Mouse (Mus musculus) testis, adult 2 months (tissue): ENCODE results near the gene B4galt1. TPM values are rescaled to one million over a fixed set of nuclear protein-coding genes. Genes with fewer than 3 reads are reported as not detected.
A peak's percentile ranks its signal among the peaks of the same experiment; 100 is the strongest.

Experiments
- H3K27ac ChIP-seq: fragments of 200-500 bp; 2 replicates; pipeline ENCODE4 v1.5.1; 2012; ENCODE audit warnings: low read depth, low read length; ENCODE audit not compliant: control insufficient read depth, insufficient read depth
- H3K27me3 ChIP-seq: fragments of 200-500 bp; 2 replicates; pipeline ENCODE4 v1.6.1; 2012; ENCODE audit warnings: mild to moderate bottlenecking, low read length, moderate library complexity; ENCODE audit not compliant: control insufficient read depth, insufficient read depth
- H3K36me3 ChIP-seq: fragments of 200-500 bp; 2 replicates; pipeline ENCODE4 v1.6.1; 2012; ENCODE audit warnings: mild to moderate bottlenecking, low read length; ENCODE audit not compliant: control insufficient read depth, insufficient read depth
- H3K4me1 ChIP-seq: fragments of 200-500 bp; 2 replicates; pipeline ENCODE4 v1.6.1; 2012; ENCODE audit warnings: low read length; ENCODE audit not compliant: control insufficient read depth, insufficient read depth
- H3K4me3 ChIP-seq: fragments of 200-500 bp; 2 replicates; pipeline ENCODE4 v1.5.1; 2012; ENCODE audit warnings: low read depth, mild to moderate bottlenecking, low read length, moderate library complexity, mixed read lengths; ENCODE audit not compliant: control insufficient read depth
- CTCF ChIP-seq: fragments of 200-500 bp; IDR thresholded peaks from 2 replicates; pipeline ENCODE4 v1.5.1; 2012; ENCODE audit warnings: low read depth, mild to moderate bottlenecking, inconsistent platforms, low read length, moderate library complexity; ENCODE audit not compliant: control insufficient read depth, insufficient read depth, insufficient replicate concordance
- POLR2A ChIP-seq: fragments of 200-500 bp; IDR thresholded peaks from 2 replicates; pipeline ENCODE4 v1.6.1; 2012; ENCODE audit warnings: low read depth, mild to moderate bottlenecking, inconsistent platforms, low read length, moderate library complexity; ENCODE audit not compliant: control insufficient read depth
- polyA plus RNA-seq: library from polyadenylated mRNA; depleted of rRNA; stranded (reverse); fragments of >200 nt; gene quantifications from 2 replicates; pipeline ENCODE4 v1.2.3, GENCODE M21; 2012

The B4galt1 gene
- polyA plus RNA-seq, 1 experiment: 10.3 TPM

DNA sequence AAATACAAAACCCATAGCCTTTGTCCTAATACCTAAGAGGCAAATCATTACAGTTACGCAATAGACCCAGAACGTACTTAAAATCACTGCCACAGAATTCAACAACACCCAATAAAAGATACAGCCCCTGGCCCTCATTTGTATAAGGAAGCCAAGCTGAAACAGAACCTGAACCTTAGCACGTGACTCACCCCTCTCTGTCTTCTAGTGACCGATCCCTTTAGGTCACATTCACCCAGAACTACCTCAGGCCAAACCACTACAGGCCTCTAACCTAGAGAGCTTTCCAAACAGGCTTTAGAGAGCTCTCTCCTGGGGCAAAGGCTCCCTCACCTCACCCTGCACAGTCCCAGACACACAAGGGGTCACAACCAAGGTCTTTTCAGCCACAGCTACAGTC is 6.6 kb downstream of the B4galt1 start:
- Histone ChIP-seq H3K4me1 (peaks cover 20% of the 10 kb centered on the region), H3K27ac (no peak overlapping the region), H3K36me3 (no peaks in the 10 kb centered on the region), H3K27me3 (no peaks in the 10 kb centered on the region), H3K4me3 (no peak overlapping the region)
- TF ChIP-seq CTCF (no peak), POLR2A (no peak)

DNA sequence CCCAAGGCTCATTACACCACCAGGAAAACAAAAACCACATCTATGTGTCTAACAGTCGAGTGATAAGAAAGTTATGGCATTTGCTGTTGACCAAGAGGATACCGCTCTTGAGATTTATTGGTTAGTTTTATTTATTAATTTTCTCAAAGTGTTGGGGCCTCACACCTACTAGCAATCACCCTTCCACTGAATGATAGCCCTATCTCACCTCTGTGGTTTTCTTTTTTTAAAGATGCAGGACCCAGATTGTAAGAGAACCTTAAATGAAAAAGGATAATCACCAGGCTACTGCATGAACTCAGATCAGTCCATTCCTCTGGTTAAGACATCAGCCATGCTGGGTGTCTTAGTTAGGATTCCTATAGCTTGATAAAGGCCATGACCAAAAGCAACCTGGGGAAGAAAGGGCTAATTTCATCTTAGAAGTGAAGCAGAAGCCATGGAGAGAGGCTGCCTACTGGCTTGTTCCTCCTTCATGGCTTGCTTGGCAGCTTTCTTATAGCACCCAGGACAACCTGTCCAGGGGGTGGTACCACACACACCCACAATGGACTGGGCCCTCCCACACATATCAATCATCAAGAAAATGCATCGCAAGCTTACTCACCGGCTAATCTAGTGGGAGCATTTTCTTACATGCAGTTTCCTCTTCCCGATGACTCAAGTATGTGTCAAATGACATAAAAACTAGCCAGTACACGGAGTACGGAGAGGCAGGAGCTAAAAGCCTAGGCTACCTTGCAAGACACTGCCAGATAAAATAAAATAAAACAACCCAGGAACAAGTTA is 7.5 kb downstream of the B4galt1 start:
- no peak for TF ChIP-seq POLR2A
- TF ChIP-seq CTCF: no peak
- H3K4me1 ChIP-seq: peaks cover 20% of the 10 kb centered on the region
- H3K27ac ChIP-seq: no peak overlapping the region
- no peaks in the 10 kb centered on the region for H3K36me3 ChIP-seq
- no peaks in the 10 kb centered on the region for H3K27me3 ChIP-seq
- no peak overlapping the region for H3K4me3 ChIP-seq

DNA sequence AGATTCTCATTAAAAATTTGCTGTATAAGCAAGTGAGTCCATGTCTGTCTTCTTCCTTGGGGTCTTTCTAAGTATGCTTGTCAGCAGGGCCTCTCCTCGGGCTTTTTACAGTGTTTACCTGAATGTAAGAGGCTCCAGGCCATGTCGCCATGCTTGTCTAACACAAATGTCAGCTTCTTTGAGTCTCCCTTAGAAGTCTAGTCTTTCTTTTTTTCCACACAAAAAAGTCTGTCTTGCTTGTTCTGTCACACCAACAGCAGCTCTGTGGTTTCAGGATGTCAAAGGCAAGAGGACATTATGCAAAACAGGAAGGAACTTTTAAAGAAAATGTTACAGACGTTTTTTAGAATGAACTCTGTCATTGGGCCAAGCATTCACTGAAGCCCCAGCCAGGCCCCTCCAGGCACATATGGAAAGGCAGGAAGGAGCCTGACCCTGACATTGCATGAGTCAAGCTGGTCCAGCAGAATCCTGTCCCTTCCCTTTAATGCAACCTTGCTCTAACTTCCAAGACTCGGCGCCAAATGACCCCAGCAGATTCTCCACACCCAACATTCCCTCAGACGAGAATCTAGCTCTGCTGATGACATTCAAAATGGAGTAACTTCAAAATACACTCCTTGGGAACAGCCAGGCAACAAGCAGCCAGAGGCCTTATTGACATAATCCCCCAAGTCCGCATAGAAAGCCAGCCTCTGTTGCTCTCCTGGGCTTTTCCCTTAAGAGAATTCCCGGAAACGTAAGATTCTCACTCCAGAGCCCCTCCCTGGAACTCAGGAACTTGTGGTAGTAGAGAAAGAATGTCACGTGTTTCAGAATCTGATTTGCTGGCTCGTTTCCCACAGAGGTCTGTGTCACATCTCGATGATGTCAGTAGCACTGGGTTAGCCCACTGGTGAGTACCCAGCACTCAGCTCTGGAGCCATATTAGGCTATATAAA is 8.7 kb downstream of the B4galt1 start:
- H3K36me3 ChIP-seq: no peaks in the 10 kb centered on the region
- no peaks in the 10 kb centered on the region for H3K27me3 ChIP-seq
- peak overlapping the region; percentile 69 for H3K27ac ChIP-seq
- no peak for TF ChIP-seq CTCF
- no peak for TF ChIP-seq POLR2A
- no peak overlapping the region for H3K4me3 ChIP-seq
- peaks cover 16% of the 10 kb centered on the region for H3K4me1 ChIP-seq

DNA sequence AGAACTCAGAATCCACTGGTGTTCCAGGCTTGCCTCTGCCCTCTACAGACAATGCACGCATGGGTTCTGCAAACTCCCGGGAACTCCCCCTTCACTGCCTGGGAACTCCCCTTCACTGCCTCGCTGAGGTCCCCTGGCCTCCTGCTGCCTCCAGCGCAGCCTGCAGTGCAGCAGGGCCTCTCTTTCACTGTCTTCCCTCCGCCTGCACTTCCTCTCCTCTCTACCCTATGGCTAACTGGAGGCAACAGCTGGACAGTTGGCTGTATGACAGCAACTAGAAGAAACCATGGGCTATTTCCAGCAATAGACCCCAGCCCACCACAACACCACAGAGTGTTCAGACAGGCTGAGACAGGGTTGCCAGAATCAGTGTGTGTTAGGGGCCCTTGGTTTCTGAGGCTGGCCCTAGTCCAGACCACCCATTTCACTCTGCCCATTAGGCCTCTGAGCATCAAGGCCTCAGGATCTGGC is 9.5 kb downstream of the B4galt1 start:
- no peaks in the 10 kb centered on the region for H3K27me3 ChIP-seq
- TF ChIP-seq POLR2A: no peak
- no peak for TF ChIP-seq CTCF
- peak overlapping the region; percentile 63 for H3K27ac ChIP-seq
- no peaks in the 10 kb centered on the region for H3K36me3 ChIP-seq
- peaks cover 11% of the 10 kb centered on the region for H3K4me1 ChIP-seq
- no peak overlapping the region for H3K4me3 ChIP-seq

DNA sequence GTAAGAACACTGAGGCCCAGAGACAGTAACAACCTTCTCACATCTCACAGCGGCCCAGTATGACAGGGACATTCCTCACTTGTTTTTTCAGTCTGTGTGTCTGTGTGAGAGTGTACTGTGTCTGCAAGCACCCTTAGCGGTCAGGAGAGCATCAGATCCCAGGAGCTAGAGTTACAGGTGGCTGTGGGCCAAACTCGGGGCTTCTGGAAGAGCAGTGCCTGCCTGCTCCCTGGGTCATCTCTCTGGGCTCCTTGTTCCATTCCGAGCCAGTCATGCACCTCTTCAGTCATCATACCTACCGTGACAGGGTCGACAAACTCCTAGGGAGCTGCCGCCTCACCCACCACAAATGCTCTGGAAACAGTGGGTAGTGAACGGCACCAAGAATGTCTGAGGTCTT is 10.1 kb downstream of the B4galt1 start:
- H3K4me3 ChIP-seq: no peak overlapping the region
- H3K36me3 ChIP-seq: no peaks in the 10 kb centered on the region
- TF ChIP-seq CTCF (no peak), POLR2A (no peak)
- no peaks in the 10 kb centered on the region for H3K27me3 ChIP-seq
- peaks cover 11% of the 10 kb centered on the region for H3K4me1 ChIP-seq
- peak overlapping the region; percentile 63 for H3K27ac ChIP-seq

DNA sequence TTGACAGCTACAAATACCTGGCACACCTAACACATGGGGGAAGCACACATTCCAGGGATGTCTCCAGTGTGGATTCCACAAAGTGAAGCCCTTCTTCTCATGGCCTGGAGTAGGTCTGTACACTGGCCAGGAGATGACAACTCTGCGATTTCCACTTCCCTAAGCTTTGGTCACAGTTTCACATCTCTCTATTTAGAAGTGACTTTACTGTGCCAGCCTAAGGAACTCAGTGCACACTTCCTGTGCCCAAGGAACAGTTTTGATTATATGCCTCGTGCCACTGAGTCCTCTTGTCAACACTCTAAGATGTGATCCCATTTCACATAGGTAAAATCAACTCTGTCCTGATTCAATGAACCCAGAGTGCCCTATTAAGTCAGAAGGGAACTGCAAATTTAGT is 13.4 kb downstream of the B4galt1 start:
- no peaks in the 10 kb centered on the region for H3K27me3 ChIP-seq
- TF ChIP-seq POLR2A: no peak
- TF ChIP-seq CTCF: no peak
- H3K27ac ChIP-seq: no peak overlapping the region
- H3K4me3 ChIP-seq: no peak overlapping the region
- no peaks in the 10 kb centered on the region for H3K36me3 ChIP-seq
- H3K4me1 ChIP-seq: peaks cover 11% of the 10 kb centered on the region

DNA sequence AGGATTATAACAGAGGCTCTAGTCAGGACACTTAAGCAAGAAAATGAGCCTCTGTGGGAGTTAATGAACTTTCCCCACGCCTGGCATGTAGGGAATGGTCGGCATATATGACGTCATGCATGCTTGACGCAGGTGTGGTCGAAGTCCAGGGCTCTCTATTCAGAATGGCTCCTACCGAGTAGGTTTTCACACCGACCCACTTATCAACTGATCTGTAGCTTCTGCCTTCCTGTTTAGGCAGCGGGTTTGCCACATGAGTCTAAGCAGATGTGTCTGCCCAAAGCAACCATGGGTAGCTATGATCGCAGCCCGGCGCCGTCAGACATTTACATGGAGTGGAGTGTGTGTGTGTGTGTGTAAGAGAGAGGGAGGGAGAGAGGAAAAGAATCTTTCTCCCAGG is 14.6 kb downstream of the B4galt1 start:
- H3K36me3 ChIP-seq: no peaks in the 10 kb centered on the region
- no peak overlapping the region for H3K27ac ChIP-seq
- H3K4me3 ChIP-seq: no peak overlapping the region
- peaks cover 7% of the 10 kb centered on the region for H3K4me1 ChIP-seq
- TF ChIP-seq POLR2A (no peak), CTCF (no peak)
- H3K27me3 ChIP-seq: no peaks in the 10 kb centered on the region
